In the genomic region with DNA sequence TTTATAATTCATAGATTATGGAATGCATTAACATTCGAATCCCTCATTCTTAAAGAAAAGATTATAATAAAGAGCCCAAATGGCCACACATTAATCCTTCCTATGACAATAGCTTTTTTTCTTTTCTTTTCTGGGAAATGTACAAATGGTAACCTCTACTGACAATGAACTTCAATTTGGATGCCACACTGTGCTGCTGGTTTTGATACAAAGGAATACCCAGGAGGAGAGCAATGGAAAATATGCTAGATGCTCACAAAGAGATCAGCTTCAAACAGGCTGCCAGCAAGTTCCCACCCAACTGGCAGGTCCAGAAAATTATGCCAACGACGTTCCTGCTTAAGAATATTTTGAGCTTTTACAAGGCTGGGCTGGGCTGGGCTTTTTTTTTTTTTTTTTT, we compare ENCODE assay signal across 13 mouse cellular contexts.
"Had no signal": no experiment of that assay in that cellular context is flagged by ENCODE, and none has a peak within 500 bp of the region (broad histone marks: within the 10 kb centered on the region; RNA-seq: fewer than 3 reads in every experiment).

No protein-coding gene starts in this region.

- H3K27me3 ChIP-seq: limb, embryonic 15.5 days; liver, embryonic 12.5 days; midbrain, embryonic 12.5 days had no signal

- H3K9me3 ChIP-seq: limb, embryonic 15.5 days; liver, embryonic 12.5 days; midbrain, embryonic 12.5 days had no signal

- H3K9ac ChIP-seq: limb, embryonic 15.5 days; liver, embryonic 12.5 days; lung, embryonic 14.5 days; midbrain, embryonic 12.5 days had no signal

- H3K27ac ChIP-seq: kidney, postnatal 0 days; limb, embryonic 15.5 days; liver, embryonic 12.5 days; midbrain, embryonic 12.5 days; stomach, postnatal 0 days had no signal

- H3K4me2 ChIP-seq: limb, embryonic 15.5 days; liver, embryonic 12.5 days; lung, embryonic 14.5 days; midbrain, embryonic 12.5 days had no signal

- H3K4me1 ChIP-seq: limb, embryonic 15.5 days; liver, embryonic 12.5 days; midbrain, embryonic 12.5 days had no signal

- H3K4me3 ChIP-seq: limb, embryonic 15.5 days; liver, embryonic 12.5 days; midbrain, embryonic 12.5 days had no signal

- DNase-seq: kidney, adult 9 months; kidney, postnatal 36 days; layer of hippocampus, adult 9-11 months; layer of hippocampus, postnatal 36 days; lung, embryonic 14.5 days; lung, postnatal 10 days; lung, postnatal 4 days; thymus, postnatal 14 days had no signal

- ATAC-seq: liver, embryonic 12.5 days had no signal

- H3K36me3 ChIP-seq: limb, embryonic 15.5 days; liver, embryonic 12.5 days; midbrain, embryonic 12.5 days had no signal
